Mouse (Mus musculus): ENCODE measurements around the gene Ddx58. TPM values are rescaled to one million over a fixed set of nuclear protein-coding genes. Genes with fewer than 3 reads are reported as not detected.

Gene Ddx58
- polyA plus RNA-seq, 1 experiment from 2014 or later, result 3.7 TPM

DNA sequence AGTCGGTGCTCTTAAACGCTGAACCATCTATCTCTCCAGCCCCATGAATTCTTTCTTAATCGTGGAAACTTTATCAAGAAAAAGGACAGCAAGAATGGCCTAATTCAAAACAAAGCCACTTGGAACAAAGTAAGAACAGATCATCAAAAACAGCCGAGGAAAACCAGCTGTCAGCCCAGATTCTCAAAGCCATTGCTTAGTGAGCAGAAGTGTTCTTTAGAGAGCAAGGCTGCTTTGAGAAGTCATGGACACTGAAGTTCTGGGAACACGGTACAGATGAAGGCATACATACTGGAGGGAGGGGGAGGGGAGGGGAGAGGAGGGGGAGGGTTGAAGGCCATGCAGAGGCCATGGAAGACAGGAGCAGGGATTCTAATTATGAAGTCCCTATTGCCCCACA, 13.5 kb downstream of the Ddx58 start:
- Histone ChIP-seq H3K4me3 (no peak overlapping the region), H3K27me3 (ENCODE audit: low read depth, poor library complexity, severe bottlenecking) (peaks cover 18% of the 10 kb centered on the region), H3K9me3 (replicated peaks) (no peaks in the 10 kb centered on the region), H3K27ac (no peak overlapping the region), H3K36me3 (no peaks in the 10 kb centered on the region), H3K4me1 (no peaks in the 10 kb centered on the region)
- WGBS, result 86% methylated on average over 5 of the region's 5 CpGs
- DNase-seq (ENCODE audit: low spot score), result no peak

DNA sequence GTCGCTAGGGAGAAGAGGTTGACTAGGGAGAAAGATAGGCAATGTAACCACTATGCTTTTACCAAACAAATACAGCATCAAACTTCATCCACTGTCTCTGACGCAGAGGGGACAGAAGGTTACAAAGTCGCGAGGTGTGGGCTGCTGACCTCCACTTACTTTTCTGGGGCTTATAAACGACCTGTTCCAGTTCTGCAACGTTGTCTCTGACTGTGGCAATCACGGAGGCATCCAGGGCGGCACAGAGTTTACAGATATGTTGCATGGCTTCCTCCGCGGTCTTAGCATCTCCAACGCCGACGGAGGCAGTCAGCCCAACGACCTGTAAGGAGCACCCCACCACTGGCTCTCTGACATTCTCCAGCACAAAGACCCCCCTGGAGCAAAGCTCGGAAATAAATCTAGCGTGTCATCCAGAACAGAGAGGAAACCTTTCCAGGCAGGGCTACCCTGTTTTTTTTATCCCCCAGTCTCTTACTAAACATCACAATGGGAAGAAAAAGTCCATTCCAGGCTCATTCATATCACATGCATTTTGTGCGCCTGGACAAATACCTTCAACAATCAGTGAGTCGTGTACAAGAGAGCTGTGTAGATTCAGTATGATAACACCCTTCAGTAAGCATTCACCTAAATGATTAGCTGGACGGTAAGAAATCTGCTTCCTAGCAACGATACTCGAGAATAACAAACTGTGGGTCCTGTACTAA, 17.6 kb downstream of the Ddx58 start:
- H3K27me3 ChIP-seq (ENCODE audit: low read depth, poor library complexity, severe bottlenecking), result peaks cover 27% of the 10 kb centered on the region
- H3K4me1 ChIP-seq, result peaks cover 7% of the 10 kb centered on the region
- WGBS, result 48% methylated on average over 21 of the region's 21 CpGs
- DNase-seq (ENCODE audit: low spot score), result no peak
- no peaks in the 10 kb centered on the region for H3K9me3 ChIP-seq (replicated peaks)
- H3K27ac ChIP-seq, result no peak overlapping the region
- H3K36me3 ChIP-seq, result no peaks in the 10 kb centered on the region
- H3K4me3 ChIP-seq, result no peak overlapping the region

DNA sequence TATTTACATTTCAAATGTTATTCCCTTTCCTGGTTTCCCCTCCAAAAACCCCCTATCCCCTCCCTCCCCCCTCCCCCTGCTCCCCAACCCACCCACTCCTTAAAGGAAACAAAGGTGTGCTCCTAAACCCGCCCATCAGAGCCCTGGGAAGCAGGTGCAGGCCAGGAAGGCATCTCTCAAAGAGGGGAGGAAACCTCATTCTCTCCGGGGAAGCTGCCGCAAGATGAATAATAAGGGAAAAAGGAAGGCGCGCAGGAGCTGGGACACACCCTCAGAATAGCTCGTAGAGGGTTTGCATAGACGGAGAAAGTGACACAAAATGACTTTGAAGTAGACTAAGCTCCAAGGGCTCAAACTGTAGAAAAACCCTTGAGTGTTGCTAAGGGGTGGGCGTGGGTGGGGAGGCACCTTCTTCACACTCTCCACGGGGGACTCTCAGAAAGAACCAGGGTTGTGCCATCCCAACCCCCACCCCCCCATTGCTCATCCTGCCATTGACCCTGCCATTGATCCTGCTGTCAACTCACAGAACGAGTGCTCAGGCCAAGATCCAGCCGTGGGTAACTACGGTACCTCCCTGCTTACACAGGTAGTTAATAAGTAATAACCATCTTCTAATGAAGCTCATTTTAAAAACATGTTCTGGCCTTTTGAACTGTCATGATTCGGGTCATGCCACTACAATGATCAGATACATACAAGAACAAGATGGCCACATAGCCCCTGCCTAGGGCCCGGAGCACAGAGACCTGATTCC, 18.4 kb downstream of the Ddx58 start:
- Histone ChIP-seq H3K27me3 (ENCODE audit: low read depth, poor library complexity, severe bottlenecking) (peaks cover 27% of the 10 kb centered on the region), H3K4me1 (peaks cover 7% of the 10 kb centered on the region), H3K27ac (no peak overlapping the region), H3K36me3 (no peaks in the 10 kb centered on the region), H3K9me3 (replicated peaks) (no peaks in the 10 kb centered on the region), H3K4me3 (no peak overlapping the region)
- DNase-seq (ENCODE audit: low spot score), result no peak
- 28% methylated on average over 14 of the region's 14 CpGs for WGBS

DNA sequence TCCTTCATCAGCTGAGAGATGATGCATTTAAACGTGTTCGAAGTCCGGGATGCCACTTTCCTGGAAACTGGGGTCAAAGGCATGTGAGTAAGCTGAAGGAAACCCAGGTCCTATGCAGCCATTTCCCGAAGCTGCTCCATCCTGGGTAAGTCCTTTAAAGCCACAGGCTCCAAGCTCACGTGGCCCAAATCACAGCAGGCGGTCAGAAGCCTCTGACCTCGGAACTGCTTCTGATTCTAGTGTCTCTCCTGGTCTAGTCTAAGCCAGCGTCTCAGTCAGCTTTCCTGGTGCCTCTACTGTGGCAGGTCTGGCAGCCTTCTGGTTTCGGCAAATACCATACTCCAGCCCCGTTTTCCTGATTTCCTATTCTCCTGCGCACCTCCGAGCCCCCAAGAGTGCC, 19.2 kb downstream of the Ddx58 start:
- no peak overlapping the region for H3K4me3 ChIP-seq
- 17% methylated on average over 12 of the region's 12 CpGs for WGBS
- peak; percentile 40 for DNase-seq (ENCODE audit: low spot score)

DNA sequence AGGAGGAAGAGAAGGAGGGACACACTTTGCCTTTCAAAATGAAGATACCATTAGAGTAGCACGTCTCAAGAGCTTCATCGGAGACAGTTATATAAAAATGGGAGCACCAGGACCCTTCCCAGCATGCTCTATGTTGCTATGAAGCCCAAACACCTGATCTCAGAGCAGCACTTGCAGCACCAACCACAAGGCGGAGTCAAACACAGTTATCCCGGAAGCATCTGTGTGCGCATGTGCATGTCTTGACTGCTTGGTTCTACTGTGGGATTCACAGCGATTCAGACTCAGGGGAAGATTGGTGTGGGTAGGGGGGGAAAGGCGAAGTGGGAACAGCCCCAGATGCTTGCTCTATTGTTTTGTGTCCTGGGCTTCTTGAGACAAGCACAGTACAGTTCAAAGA, 21.2 kb downstream of the Ddx58 start:
- no peaks in the 10 kb centered on the region for H3K9me3 ChIP-seq (replicated peaks)
- H3K27me3 ChIP-seq (ENCODE audit: low read depth, poor library complexity, severe bottlenecking), result peaks cover 27% of the 10 kb centered on the region
- no peak for DNase-seq (ENCODE audit: low spot score)
- H3K4me3 ChIP-seq, result no peak overlapping the region
- no peak overlapping the region for H3K27ac ChIP-seq
- WGBS, result 77% methylated on average over 7 of the region's 7 CpGs
- no peaks in the 10 kb centered on the region for H3K36me3 ChIP-seq
- peaks cover 7% of the 10 kb centered on the region for H3K4me1 ChIP-seq

More for the DNA sequence above, 19.2 kb downstream of the Ddx58 start:
- Histone ChIP-seq H3K27ac (no peak overlapping the region), H3K27me3 (ENCODE audit: low read depth, poor library complexity, severe bottlenecking) (peaks cover 27% of the 10 kb centered on the region), H3K9me3 (replicated peaks) (no peaks in the 10 kb centered on the region), H3K4me1 (peaks cover 7% of the 10 kb centered on the region), H3K36me3 (no peaks in the 10 kb centered on the region)

DNA sequence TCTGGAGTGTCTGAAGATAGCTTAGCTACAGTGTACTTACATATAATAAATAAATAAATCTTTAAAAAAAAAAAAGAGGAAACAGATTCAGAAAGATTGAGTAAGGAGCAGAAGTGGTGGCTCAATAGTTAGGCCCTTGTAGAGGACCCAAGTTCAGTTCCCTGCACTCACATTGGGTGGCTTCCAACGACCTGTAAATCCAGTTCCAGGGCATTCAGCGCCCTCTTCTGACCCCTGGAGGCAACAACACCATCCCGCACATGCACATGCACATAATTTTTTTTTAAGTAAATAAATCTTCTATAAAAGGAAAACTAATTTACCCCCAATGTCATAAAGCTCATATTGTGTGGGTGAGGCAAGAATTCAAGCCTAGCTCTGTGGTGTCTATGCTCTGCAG, 21.7 kb downstream of the Ddx58 start:
- Histone ChIP-seq H3K36me3 (no peaks in the 10 kb centered on the region), H3K4me1 (peaks cover 7% of the 10 kb centered on the region), H3K27me3 (ENCODE audit: low read depth, poor library complexity, severe bottlenecking) (peaks cover 26% of the 10 kb centered on the region), H3K27ac (no peak overlapping the region), H3K4me3 (no peak overlapping the region), H3K9me3 (replicated peaks) (no peaks in the 10 kb centered on the region)
- 64% methylated on average over 3 of the region's 3 CpGs for WGBS
- no peak for DNase-seq (ENCODE audit: low spot score)

DNA sequence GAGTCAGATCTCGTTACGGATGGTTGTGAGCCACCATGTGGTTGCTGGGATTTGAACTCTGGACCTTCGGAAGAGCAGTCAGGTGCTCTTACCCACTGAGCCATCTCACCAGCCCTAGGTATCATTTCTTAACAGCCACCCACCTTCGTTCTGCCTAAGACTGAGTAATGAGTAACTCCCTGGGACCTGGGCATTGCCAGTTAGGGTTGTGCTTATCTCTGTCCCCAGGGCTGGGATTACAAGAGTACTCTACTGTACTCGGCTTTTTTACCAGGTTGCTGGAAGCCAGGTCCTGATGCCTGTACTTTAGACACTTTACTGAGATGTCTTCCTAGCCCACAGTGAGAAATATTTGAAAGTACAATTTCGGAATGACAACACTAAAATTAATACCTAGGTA, 27.5 kb downstream of the Ddx58 start:
- H3K4me3 ChIP-seq, result no peak overlapping the region
- H3K36me3 ChIP-seq, result no peaks in the 10 kb centered on the region
- no peak for DNase-seq (ENCODE audit: low spot score)
- WGBS, result 88% methylated on average over 4 of the region's 6 CpGs
- H3K27ac ChIP-seq, result no peak overlapping the region
- H3K4me1 ChIP-seq, result no peaks in the 10 kb centered on the region
- H3K27me3 ChIP-seq (ENCODE audit: low read depth, poor library complexity, severe bottlenecking), result no peaks in the 10 kb centered on the region
- H3K9me3 ChIP-seq (replicated peaks), result no peaks in the 10 kb centered on the region

DNA sequence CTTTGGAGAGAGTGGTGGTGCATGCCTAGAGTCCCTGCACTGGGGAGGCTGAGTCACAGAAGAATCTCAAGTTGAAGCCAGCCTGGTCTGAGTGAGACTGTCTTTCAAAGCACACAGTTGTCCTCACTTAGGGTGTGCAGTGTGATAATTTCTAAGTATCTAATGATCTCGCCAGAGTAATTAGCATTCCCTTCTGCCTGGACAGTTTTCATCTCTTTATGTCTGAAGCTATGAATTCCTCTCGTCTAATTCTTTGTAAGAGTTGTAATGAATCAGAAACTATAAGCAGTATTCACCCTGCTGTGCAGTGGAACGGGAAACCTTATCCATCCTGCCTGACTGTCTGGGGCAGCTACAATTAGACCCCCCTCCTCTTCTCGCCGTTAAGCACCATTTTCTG, 31.9 kb downstream of the Ddx58 start:
- Histone ChIP-seq H3K36me3 (no peaks in the 10 kb centered on the region), H3K4me3 (no peak overlapping the region), H3K9me3 (replicated peaks) (no peaks in the 10 kb centered on the region), H3K4me1 (no peaks in the 10 kb centered on the region), H3K27me3 (ENCODE audit: low read depth, poor library complexity, severe bottlenecking) (no peaks in the 10 kb centered on the region), H3K27ac (no peak overlapping the region)
- 88% methylated on average over 5 of the region's 5 CpGs for WGBS
- DNase-seq (ENCODE audit: low spot score), result no peak

DNA sequence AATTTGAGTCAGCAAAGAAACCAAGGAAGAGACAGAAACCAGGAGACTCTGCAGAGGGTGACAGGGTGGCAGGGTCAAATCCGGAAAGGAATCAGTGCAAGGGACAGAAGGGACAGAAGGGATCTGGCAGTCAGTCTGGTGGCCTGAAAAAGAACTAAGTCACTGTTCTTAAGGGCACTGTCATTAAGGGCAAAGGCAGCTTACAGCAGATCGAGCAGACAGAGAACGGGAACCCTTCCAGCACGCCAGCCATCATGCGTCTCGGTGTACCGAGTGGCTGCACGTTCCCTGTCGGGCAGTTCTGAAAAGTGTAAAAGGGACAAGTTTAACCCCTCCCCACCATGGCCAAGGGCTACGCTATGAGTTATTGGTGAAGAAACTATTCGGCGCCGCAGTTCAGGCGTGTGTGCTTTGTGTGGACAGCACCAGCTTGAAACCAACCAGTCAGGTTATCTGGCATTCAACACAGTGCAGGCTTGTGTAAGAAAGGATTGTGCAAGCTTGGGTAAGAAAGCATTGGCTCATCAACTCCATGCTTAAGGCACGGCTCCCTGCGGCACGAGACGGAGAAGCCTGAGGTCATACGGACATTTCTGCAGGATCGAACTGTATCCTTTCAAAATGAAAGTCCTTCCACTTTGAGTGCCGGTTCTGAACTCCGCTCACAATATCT, 34.3 kb downstream of the Ddx58 start:
- Histone ChIP-seq H3K4me1 (no peaks in the 10 kb centered on the region), H3K27me3 (ENCODE audit: low read depth, poor library complexity, severe bottlenecking) (no peaks in the 10 kb centered on the region), H3K36me3 (peaks cover 2% of the 10 kb centered on the region; the same call in 1 of the 2 replicates), H3K9me3 (replicated peaks) (no peaks in the 10 kb centered on the region), H3K27ac (no peak overlapping the region), H3K4me3 (no peak overlapping the region)
- DNase-seq (ENCODE audit: low spot score), result no peak
- WGBS, result 95% methylated on average over 22 of the region's 22 CpGs

DNA sequence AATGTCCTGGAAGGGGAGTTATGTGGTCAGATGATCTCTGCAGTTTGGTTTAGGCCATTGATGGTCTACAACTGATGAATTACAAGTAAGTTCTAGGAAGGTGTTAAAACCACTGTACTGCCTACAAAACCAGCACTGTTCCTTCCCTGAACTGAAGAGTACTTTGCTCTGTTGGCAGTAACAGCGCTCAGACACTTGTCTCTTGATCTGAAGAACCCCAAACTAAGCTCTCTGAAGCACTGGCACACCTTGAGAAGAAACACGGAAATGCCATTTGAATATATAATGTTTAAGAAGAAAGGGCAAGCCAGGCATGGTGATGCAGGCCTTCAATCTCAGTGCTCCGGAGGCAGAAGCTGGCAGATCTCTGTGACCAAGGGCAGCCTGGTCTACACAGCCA, 35.3 kb downstream of the Ddx58 start:
- Histone ChIP-seq H3K36me3 (peaks cover 2% of the 10 kb centered on the region; the same call in 1 of the 2 replicates), H3K27ac (no peak overlapping the region)
- WGBS, result 96% methylated on average over 3 of the region's 3 CpGs

DNA sequence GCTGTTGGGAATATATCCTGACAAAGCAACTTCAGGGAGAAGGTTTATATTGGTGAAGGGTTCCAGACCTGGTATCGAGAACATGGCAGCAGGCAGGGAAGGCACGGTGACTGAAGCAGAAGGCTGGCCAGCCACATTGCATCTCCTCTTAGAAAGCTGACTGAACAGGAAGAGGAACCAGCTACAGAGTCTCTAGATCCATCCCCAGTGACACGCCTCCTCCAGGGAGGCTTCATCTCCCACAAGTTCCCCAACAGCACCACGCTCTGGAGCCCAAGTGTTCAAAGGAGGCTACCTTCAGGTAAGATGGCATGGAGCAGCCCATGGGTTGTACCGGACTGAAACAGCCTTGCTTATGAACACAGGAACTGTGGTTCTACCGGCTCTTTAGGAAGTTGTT, 37.4 kb downstream of the Ddx58 start:
- no peak for DNase-seq (ENCODE audit: low spot score)
- Histone ChIP-seq H3K9me3 (replicated peaks) (no peaks in the 10 kb centered on the region), H3K4me1 (no peaks in the 10 kb centered on the region), H3K27ac (no peak overlapping the region), H3K27me3 (ENCODE audit: low read depth, poor library complexity, severe bottlenecking) (no peaks in the 10 kb centered on the region), H3K4me3 (no peak overlapping the region), H3K36me3 (peaks cover 21% of the 10 kb centered on the region)
- WGBS, result 94% methylated on average over 6 of the region's 6 CpGs

More for the DNA sequence above, 35.3 kb downstream of the Ddx58 start:
- H3K9me3 ChIP-seq (replicated peaks), result no peaks in the 10 kb centered on the region
- DNase-seq (ENCODE audit: low spot score), result no peak
- H3K4me1 ChIP-seq, result no peaks in the 10 kb centered on the region
- H3K27me3 ChIP-seq (ENCODE audit: low read depth, poor library complexity, severe bottlenecking), result no peaks in the 10 kb centered on the region
- H3K4me3 ChIP-seq, result no peak overlapping the region

DNA sequence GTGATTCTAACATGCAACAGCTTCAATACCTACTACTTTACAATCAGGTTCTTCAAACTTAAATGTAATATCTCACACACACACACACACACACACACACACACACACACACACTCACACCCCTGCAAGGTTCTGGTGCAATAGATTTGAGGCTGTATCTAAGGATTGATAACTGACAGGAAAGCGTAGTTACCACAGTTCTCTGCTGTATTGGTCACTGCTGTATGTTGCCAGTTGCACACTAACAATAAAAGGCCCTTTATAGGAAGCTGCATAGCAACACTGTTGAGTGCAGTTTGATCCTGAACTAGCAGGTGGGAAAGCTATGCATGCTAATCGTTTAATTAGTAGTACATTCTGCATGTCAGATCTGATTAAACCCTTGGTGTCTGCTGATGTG, 44.3 kb downstream of the Ddx58 start:
- peaks cover 53% of the 10 kb centered on the region for H3K36me3 ChIP-seq
- no peak overlapping the region for H3K4me3 ChIP-seq
- no peak overlapping the region for H3K27ac ChIP-seq
- WGBS, result 92% methylated on average over 2 of the region's 2 CpGs
- no peak for DNase-seq (ENCODE audit: low spot score)
- H3K9me3 ChIP-seq (replicated peaks), result no peaks in the 10 kb centered on the region
- H3K4me1 ChIP-seq, result no peaks in the 10 kb centered on the region
- no peaks in the 10 kb centered on the region for H3K27me3 ChIP-seq (ENCODE audit: low read depth, poor library complexity, severe bottlenecking)

DNA sequence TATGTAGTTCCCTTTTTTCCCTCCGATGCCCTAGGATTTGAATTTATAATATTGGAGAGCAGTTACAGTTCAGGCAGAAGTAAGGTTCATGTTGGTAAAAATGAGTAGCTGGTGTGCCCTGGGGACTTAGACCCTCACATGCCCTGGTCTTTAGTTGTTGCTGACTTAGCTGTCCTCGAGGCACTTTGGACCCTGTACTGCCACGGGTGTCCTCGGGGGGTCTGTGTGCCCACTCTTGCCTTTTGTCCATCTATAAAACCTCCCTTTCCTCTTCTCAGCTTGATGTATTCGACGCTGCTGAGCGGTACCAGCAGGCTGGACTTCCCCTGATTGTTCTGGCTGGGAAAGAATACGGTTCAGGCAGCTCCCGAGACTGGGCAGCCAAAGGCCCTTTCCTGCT, 46.2 kb downstream of the Ddx58 start:
- 84% methylated on average over 9 of the region's 9 CpGs for WGBS
- no peak for DNase-seq (ENCODE audit: low spot score)

More for the DNA sequence above, 46.2 kb downstream of the Ddx58 start:
- H3K4me1 ChIP-seq, result no peaks in the 10 kb centered on the region
- no peaks in the 10 kb centered on the region for H3K9me3 ChIP-seq (replicated peaks)
- no peak overlapping the region for H3K4me3 ChIP-seq
- no peaks in the 10 kb centered on the region for H3K27me3 ChIP-seq (ENCODE audit: low read depth, poor library complexity, severe bottlenecking)
- no peak overlapping the region for H3K27ac ChIP-seq
- peaks cover 63% of the 10 kb centered on the region for H3K36me3 ChIP-seq
